Mouse (Mus musculus): ENCODE data around the gene Dlgap1. TPM values are rescaled to one million over a fixed set of nuclear protein-coding genes. Genes with fewer than 3 reads are reported as not detected.
A peak's percentile ranks its signal among the peaks of the same experiment; 100 is the strongest.

Dlgap1 gene
- polyA plus RNA-seq, 1 experiment from 2014 or later: 3.5 TPM

DNA sequence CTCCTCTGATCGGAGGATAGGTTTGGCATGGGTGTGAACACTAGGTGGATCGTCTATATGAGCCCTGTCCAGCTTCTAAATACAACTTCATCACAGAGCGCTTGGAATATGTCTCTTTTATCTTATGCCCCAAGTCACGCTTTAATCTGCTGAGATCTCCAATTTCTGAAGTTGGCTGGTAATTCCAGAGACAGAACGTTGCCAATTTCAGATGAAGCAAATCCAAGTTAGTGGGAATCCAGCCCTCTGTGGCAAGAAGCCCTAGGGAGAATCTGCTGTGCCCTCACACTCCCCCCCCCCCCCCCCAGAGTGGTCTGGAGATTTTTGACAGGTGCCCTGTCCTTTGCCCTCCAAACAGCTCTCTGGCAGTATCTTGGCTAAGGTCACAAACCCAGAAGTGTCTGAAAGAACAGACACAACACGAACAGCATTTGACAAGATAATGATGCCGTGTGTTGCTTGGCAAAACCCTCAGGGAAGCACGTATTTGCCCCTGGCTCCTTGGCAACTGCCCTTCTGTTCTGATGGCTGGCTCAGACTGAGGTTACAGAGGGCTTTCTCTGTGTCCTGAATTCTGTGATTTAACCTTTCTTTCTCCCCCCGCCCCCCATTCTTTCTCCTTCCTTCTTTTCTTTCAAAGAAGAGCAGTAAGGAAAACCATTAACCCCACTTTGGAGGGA, 822.9 kb downstream of the Dlgap1 start:
- Histone ChIP-seq H3K4me2 (replicated peaks; ENCODE audit: low read depth, low read length) (no peak overlapping the region), H3K36me3 (ENCODE audit: insufficient read depth, low read length) (no peaks in the 10 kb centered on the region), H3K4me3 (ENCODE audit: low read length) (no peak overlapping the region), H3K27ac (ENCODE audit: low read length) (no peak overlapping the region), H3K27me3 (ENCODE audit: insufficient read depth, low read length) (no peaks in the 10 kb centered on the region), H3K9me3 (ENCODE audit: low read length) (0 out of 2 replicates have a peak, but pooled peaks cover 3% of the 10 kb centered on the region), H3K9ac (replicated peaks; ENCODE audit: low read length) (no peak overlapping the region), H3K4me1 (ENCODE audit: insufficient read depth, low read length) (peaks cover 17% of the 10 kb centered on the region)
- ATAC-seq (ENCODE audit: low FRiP score, low TSS enrichment): no peak
- 81% methylated on average over 9 of the region's 9 CpGs for WGBS

DNA sequence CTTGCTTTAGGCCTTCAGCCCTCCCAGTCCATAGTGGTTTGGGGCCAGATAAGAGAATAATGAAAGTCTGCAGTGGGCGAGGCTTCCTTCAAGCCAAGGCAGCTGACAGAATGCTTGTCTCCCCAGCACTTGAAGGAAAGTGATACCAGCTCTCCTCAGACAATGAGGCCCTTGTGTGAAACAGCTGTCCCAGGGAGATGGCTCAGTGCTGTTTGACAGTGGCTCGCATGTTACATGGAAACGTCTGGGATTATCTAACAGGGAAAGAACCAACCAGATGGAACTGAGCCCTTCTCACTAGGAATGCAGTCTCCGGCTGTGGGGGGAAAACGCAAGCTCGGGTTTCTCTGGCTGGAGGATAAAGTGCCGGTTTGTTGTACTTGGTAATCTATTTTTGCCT, 825.4 kb downstream of the Dlgap1 start:
- 17% methylated on average over 7 of the region's 7 CpGs for WGBS
- peak; percentile 72 for ATAC-seq (ENCODE audit: low FRiP score, low TSS enrichment)

DNA sequence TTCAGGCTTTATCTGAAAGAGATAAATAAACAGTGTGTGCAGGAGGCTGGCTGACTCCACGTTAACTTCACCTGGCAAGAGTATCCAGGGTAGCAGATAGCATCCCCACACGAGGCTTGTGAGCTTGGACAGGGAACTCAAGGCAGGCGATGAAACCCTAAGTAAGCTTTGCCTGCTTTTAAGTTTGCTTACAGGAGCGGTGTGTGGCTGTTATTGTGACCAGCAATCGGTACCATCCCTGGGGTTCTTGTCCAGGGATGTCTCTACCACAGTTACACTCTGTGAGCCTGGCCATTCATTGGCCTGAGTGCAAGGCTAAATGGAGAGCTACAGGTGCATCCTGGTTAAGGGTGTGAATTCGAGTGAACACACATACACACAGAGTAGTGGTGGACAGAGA, 825.8 kb downstream of the Dlgap1 start:
- ATAC-seq (ENCODE audit: low FRiP score, low TSS enrichment): peak; percentile 17; the same call in 1 of the 2 replicates

More for the DNA sequence above, 825.4 kb downstream of the Dlgap1 start:
- H3K4me2 ChIP-seq (replicated peaks; ENCODE audit: low read depth, low read length): peak overlapping the region; percentile 28
- H3K36me3 ChIP-seq (ENCODE audit: insufficient read depth, low read length): no peaks in the 10 kb centered on the region
- 0 out of 2 replicates have a peak overlapping the region, but pooled peaks have one; percentile 14 for H3K9ac ChIP-seq (replicated peaks; ENCODE audit: low read length)
- H3K4me1 ChIP-seq (ENCODE audit: insufficient read depth, low read length): peaks cover 17% of the 10 kb centered on the region
- peak overlapping the region; percentile 5; the same call in 1 of the 2 replicates for H3K27ac ChIP-seq (ENCODE audit: low read length)
- H3K9me3 ChIP-seq (ENCODE audit: low read length): no peaks in the 10 kb centered on the region
- H3K4me3 ChIP-seq (ENCODE audit: low read length): no peak overlapping the region
- no peaks in the 10 kb centered on the region for H3K27me3 ChIP-seq (ENCODE audit: insufficient read depth, low read length)

DNA sequence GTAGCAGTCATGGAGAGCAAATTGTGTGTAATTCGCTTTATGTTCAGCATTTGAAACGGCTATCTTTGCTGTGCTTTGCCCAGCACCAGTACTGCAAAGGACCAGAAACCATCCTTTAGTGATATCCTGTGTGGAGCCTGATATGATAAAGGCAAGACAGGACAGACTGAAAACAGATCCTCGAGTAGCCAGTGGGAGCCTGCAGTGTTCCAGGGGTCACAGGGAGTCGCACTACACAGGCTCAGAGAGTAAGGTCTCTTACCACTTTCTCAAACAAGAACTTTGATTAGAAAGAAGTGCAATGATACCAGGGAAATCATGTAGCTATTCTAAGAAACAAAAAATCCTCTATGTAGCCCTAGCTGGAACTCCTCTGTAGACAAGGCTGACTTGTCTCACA, 826.3 kb downstream of the Dlgap1 start:
- Histone ChIP-seq H3K27me3 (ENCODE audit: insufficient read depth, low read length) (no peaks in the 10 kb centered on the region), H3K4me3 (ENCODE audit: low read length) (no peak overlapping the region)
- ATAC-seq (ENCODE audit: low FRiP score, low TSS enrichment): no peak

More for the DNA sequence above, 825.8 kb downstream of the Dlgap1 start:
- H3K4me1 ChIP-seq (ENCODE audit: insufficient read depth, low read length): peaks cover 17% of the 10 kb centered on the region
- no peaks in the 10 kb centered on the region for H3K27me3 ChIP-seq (ENCODE audit: insufficient read depth, low read length)
- H3K4me3 ChIP-seq (ENCODE audit: low read length): no peak overlapping the region
- H3K9ac ChIP-seq (replicated peaks; ENCODE audit: low read length): no peak overlapping the region
- H3K9me3 ChIP-seq (ENCODE audit: low read length): no peaks in the 10 kb centered on the region
- H3K36me3 ChIP-seq (ENCODE audit: insufficient read depth, low read length): no peaks in the 10 kb centered on the region
- H3K4me2 ChIP-seq (replicated peaks; ENCODE audit: low read depth, low read length): peak overlapping the region; percentile 28
- WGBS: 47% methylated on average over 6 of the region's 6 CpGs
- peak overlapping the region; percentile 5; the same call in 1 of the 2 replicates for H3K27ac ChIP-seq (ENCODE audit: low read length)

DNA sequence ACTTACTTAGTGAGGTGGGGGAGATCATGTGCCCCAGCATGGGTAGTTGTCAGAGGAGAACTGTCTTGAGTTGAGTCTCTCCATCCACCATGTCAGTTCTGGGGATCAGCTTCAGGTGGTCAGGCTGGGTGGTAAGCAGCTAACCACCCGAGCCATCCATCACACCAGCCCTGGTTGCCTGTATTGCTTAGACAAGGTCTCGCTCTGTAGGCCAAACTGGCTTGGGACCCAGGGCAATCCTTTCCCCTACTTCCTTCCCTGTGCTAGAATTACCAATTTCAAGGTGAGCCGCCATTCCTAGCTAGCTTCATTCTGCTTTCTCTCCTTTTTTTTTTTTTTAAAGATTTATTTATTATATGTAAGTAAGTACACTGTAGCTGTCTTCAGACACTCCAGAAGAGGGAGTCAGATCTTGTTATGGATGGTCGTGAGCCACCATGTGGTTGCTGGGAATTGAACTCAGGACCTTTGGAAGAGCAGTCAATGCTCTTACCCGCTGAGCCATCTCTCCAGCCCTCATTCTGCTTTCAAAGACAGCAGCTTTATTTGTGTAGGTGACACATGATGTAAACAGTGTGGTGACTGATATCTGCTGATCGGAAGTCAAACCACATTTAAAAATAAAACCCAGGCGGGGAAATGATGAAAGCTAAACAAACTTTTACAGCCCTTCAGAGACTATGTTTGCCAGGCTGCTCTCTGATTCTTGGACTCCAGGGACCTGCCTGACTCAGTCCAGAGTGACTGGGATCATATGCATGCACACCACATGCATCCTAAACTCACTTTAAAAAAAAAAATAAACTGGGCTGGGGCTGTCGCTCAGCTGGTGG, 828.3 kb downstream of the Dlgap1 start:
- Histone ChIP-seq H3K4me1 (ENCODE audit: insufficient read depth, low read length) (peaks cover 17% of the 10 kb centered on the region), H3K27ac (ENCODE audit: low read length) (no peak overlapping the region), H3K27me3 (ENCODE audit: insufficient read depth, low read length) (no peaks in the 10 kb centered on the region), H3K9ac (replicated peaks; ENCODE audit: low read length) (no peak overlapping the region), H3K4me2 (replicated peaks; ENCODE audit: low read depth, low read length) (no peak overlapping the region), H3K9me3 (ENCODE audit: low read length) (no peaks in the 10 kb centered on the region), H3K36me3 (ENCODE audit: insufficient read depth, low read length) (no peaks in the 10 kb centered on the region), H3K4me3 (ENCODE audit: low read length) (no peak overlapping the region)
- WGBS: 69% methylated on average over 8 of the region's 8 CpGs
- ATAC-seq (ENCODE audit: low FRiP score, low TSS enrichment): no peak

More for the DNA sequence above, 826.3 kb downstream of the Dlgap1 start:
- no peak overlapping the region for H3K9ac ChIP-seq (replicated peaks; ENCODE audit: low read length)
- H3K36me3 ChIP-seq (ENCODE audit: insufficient read depth, low read length): no peaks in the 10 kb centered on the region
- H3K4me2 ChIP-seq (replicated peaks; ENCODE audit: low read depth, low read length): no peak overlapping the region
- peaks cover 17% of the 10 kb centered on the region for H3K4me1 ChIP-seq (ENCODE audit: insufficient read depth, low read length)
- no peaks in the 10 kb centered on the region for H3K9me3 ChIP-seq (ENCODE audit: low read length)
- H3K27ac ChIP-seq (ENCODE audit: low read length): no peak overlapping the region
- 60% methylated on average over 4 of the region's 4 CpGs for WGBS

DNA sequence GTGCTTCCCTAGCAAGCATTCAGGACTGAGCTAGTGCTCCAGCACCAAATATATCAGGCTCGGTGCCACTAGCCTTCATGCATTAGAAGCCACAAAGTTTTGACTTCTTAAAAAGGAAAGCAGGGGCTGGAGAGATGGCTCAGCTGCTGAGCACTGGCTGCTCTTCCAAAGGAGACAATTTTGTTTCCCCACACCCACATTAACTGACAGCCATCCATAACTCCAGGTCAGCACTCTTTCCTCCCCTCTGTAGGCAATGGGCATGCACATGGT, 828.8 kb downstream of the Dlgap1 start:
- Histone ChIP-seq H3K9ac (replicated peaks; ENCODE audit: low read length) (no peak overlapping the region), H3K27me3 (ENCODE audit: insufficient read depth, low read length) (no peaks in the 10 kb centered on the region), H3K4me1 (ENCODE audit: insufficient read depth, low read length) (peaks cover 17% of the 10 kb centered on the region), H3K4me2 (replicated peaks; ENCODE audit: low read depth, low read length) (no peak overlapping the region), H3K4me3 (ENCODE audit: low read length) (no peak overlapping the region), H3K9me3 (ENCODE audit: low read length) (no peaks in the 10 kb centered on the region), H3K36me3 (ENCODE audit: insufficient read depth, low read length) (no peaks in the 10 kb centered on the region), H3K27ac (ENCODE audit: low read length) (no peak overlapping the region)
- 73% methylated on average over 1 of the region's 1 CpGs for WGBS
- no peak for ATAC-seq (ENCODE audit: low FRiP score, low TSS enrichment)

DNA sequence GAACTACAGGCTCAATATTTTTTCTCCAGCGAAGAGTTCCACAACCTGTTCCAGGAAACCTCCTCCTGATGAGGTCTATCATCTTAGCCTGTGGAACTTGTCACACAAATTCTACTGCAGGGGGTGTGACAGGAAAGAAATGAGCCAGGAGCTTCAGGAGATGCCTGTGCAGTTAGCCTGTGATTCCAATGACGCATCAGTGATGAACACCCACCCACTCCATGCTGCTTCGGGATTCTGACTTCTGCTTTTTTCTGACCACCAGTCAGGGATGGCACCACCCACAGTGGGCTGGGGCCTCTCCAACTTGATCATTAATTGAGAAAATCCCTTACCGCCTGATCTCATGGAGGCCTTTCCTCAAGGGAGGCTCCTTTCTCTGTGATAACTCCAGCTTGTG, 830.4 kb downstream of the Dlgap1 start:
- H3K27ac ChIP-seq (ENCODE audit: low read length): peak overlapping the region; percentile 51; the same call in 1 of the 2 replicates
- no peak overlapping the region for H3K9ac ChIP-seq (replicated peaks; ENCODE audit: low read length)
- H3K9me3 ChIP-seq (ENCODE audit: low read length): no peaks in the 10 kb centered on the region
- no peaks in the 10 kb centered on the region for H3K36me3 ChIP-seq (ENCODE audit: insufficient read depth, low read length)
- no peak overlapping the region for H3K4me2 ChIP-seq (replicated peaks; ENCODE audit: low read depth, low read length)
- H3K4me3 ChIP-seq (ENCODE audit: low read length): no peak overlapping the region
- ATAC-seq (ENCODE audit: low FRiP score, low TSS enrichment): no peak
- WGBS: 56% methylated on average over 4 of the region's 4 CpGs
- H3K27me3 ChIP-seq (ENCODE audit: insufficient read depth, low read length): no peaks in the 10 kb centered on the region
- peaks cover 13% of the 10 kb centered on the region for H3K4me1 ChIP-seq (ENCODE audit: insufficient read depth, low read length)

DNA sequence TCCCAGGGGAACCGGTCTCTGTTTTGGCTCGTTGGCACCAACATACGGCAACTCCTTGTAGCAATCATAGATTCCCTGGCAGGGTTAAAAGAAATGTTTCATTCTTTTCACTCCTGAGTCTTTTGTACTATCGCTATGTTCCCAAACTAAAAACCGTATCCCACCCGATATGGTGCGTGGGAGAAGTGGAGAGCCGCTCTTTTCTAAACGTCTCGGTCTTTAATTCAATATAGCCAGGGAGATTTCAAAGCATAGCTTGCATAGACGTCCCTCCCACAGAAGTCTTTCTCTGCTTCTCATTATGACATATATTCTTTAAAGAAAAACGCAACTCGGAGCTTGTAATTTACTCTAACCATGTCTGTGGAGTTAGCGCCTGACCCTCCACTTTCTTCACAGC, 833.1 kb downstream of the Dlgap1 start:
- Histone ChIP-seq H3K27ac (ENCODE audit: low read length) (no peak overlapping the region), H3K9me3 (ENCODE audit: low read length) (no peaks in the 10 kb centered on the region), H3K9ac (replicated peaks; ENCODE audit: low read length) (no peak overlapping the region), H3K4me3 (ENCODE audit: low read length) (no peak overlapping the region), H3K4me2 (replicated peaks; ENCODE audit: low read depth, low read length) (no peak overlapping the region), H3K4me1 (ENCODE audit: insufficient read depth, low read length) (no peaks in the 10 kb centered on the region), H3K36me3 (ENCODE audit: insufficient read depth, low read length) (no peaks in the 10 kb centered on the region), H3K27me3 (ENCODE audit: insufficient read depth, low read length) (no peaks in the 10 kb centered on the region)
- whole genome bisulfite sequencing: 74% methylated on average over 14 of the region's 14 CpGs
- ATAC-seq (ENCODE audit: low FRiP score, low TSS enrichment): no peak

DNA sequence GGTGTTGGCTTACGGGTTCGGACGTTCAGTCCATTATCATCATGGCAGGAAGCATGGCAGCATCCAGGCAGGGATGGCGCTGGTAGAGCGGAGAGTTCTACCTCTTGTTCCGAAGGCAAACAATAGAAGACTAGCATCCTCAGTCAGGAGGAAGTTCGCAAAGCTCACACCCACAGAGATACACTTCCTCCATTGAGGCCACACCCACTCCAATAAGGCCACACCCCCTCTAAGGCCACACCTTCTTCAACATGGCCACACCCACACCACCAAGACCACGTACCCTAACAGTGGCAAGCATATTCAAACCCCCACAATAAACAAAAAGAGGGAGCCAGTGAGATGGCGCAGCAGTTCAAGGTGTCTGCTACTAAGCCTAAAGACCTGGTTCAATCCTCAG, 837.0 kb downstream of the Dlgap1 start:
- 90% methylated on average over 9 of the region's 9 CpGs for WGBS
- H3K27ac ChIP-seq (ENCODE audit: low read length): no peak overlapping the region
- H3K4me1 ChIP-seq (ENCODE audit: insufficient read depth, low read length): peaks cover 10% of the 10 kb centered on the region; the same call in 1 of the 2 replicates
- no peak for ATAC-seq (ENCODE audit: low FRiP score, low TSS enrichment)
- no peaks in the 10 kb centered on the region for H3K27me3 ChIP-seq (ENCODE audit: insufficient read depth, low read length)
- no peak overlapping the region for H3K4me3 ChIP-seq (ENCODE audit: low read length)
- H3K4me2 ChIP-seq (replicated peaks; ENCODE audit: low read depth, low read length): no peak overlapping the region
- H3K9ac ChIP-seq (replicated peaks; ENCODE audit: low read length): no peak overlapping the region
- H3K9me3 ChIP-seq (ENCODE audit: low read length): no peaks in the 10 kb centered on the region
- H3K36me3 ChIP-seq (ENCODE audit: insufficient read depth, low read length): no peaks in the 10 kb centered on the region

DNA sequence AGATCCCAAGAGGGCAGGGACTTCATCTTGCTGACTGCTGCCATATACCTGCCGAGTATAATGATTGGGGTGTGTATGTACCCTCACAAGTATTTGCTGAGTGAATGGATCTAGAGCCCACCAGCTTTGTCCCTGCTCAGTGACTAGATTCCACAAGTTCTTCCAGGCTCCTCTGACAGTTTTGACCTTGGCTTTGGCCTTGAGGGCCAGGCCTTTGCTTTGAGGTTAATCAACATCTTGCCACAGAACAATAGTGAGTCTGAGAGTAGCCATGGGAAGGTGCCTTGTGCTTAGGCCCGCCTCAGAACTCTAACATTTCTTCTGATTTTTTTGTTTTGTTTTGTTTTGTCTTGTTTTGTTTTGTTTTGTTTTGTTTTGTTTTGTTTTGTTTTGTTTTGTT, 837.7 kb downstream of the Dlgap1 start:
- H3K4me1 ChIP-seq (ENCODE audit: insufficient read depth, low read length): peaks cover 10% of the 10 kb centered on the region; the same call in 1 of the 2 replicates
- no peak for ATAC-seq (ENCODE audit: low FRiP score, low TSS enrichment)
- H3K9ac ChIP-seq (replicated peaks; ENCODE audit: low read length): no peak overlapping the region
- no peak overlapping the region for H3K4me2 ChIP-seq (replicated peaks; ENCODE audit: low read depth, low read length)
- H3K27ac ChIP-seq (ENCODE audit: low read length): no peak overlapping the region
- no peaks in the 10 kb centered on the region for H3K9me3 ChIP-seq (ENCODE audit: low read length)
- no peaks in the 10 kb centered on the region for H3K36me3 ChIP-seq (ENCODE audit: insufficient read depth, low read length)
- H3K27me3 ChIP-seq (ENCODE audit: insufficient read depth, low read length): no peaks in the 10 kb centered on the region
- WGBS: 80% methylated on average over 2 of the region's 2 CpGs
- H3K4me3 ChIP-seq (ENCODE audit: low read length): no peak overlapping the region

Data from kidney, embryonic 16.5 days (tissue).